Mouse (Mus musculus): Measurements from ENCODE around the gene Mgat5. TPM values are rescaled to one million over a fixed set of nuclear protein-coding genes. Genes with fewer than 3 reads are reported as not detected.

Gene Mgat5
- total RNA-seq, 2 experiments from 2014 or later = 83.1 to 91.5 TPM

DNA sequence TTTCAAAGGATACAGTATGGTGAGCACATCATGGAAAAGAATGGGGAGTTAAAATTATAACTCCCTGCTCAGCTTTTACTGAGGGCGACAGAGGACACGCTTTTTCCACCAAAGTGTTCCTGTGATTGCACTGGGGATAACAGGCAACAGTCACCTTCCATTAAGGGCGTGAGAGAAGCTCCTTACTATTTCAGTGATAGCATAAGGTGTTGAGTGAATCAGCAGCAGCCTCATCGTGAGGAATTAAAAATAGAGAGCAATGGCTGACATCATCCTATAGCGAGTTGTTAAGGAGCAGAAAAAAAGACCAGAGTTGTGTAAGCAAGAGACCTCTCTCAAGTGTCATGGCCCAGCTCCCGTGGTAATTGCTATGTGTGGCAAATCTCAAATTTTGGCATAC lies 41.3 kb downstream of the Mgat5 start:
- peak; percentile 25 to 67 for DNase-seq (ENCODE audit: low spot score in 2 of 2)
- intact Hi-C loops (cut with DNase I) = no loop called here

DNA sequence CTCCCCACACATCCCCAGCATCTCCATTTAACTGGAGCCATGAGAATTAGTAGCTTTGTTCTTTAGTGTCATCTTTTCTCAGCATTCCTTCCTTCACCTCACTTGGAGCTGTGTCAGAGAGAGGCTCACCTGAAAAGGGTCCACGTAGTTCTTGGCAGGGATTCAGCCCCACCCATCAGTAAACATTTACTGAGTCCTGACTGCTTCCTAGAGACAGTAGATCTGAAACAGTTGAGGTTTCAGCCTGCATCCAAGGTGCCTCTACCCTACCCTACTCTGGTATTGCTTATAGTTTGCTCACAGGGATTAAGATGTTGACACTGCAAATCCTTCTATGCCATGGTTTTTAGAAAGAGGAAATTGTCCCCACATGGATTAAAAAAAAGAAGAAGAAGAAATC lies 43.6 kb downstream of the Mgat5 start:
- intact Hi-C loops (cut with DNase I) = no loop called here
- no peak for DNase-seq (ENCODE audit: low spot score in 2 of 2)

- no peak for DNase-seq (ENCODE audit: low spot score in 2 of 2)
- intact Hi-C loops (cut with DNase I) = no loop called here
These were observed 44.8 kb downstream of the Mgat5 start for GRCm38 (mm10) chr1:127249621-127250020.

- no peak for DNase-seq (ENCODE audit: low spot score in 2 of 2)
- intact Hi-C loops (cut with DNase I) = no loop called here
These were observed 45.5 kb downstream of the Mgat5 start for GRCm38 (mm10) chr1:127250313-127250712.

DNA sequence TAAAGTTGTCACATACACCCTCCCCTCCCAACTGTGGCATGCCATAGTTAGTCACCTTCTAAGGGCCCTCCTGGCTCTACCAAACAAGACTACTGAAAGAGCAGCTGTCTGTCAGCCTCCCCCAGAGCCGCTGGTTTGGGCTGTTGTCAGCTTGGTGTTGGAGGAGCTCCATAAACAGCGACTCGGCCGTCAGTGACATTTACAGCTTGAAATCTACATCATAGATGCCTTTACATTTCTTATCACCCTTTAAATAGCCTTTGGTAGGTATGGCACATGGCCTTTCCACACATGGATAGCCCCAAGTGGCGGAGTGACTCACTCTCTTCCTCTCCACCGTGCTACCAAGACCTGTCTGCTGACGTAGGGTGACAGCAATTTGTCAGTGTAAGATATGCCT lies 46.9 kb downstream of the Mgat5 start:
- DNase-seq (ENCODE audit: low spot score in 2 of 2) = no peak

GRCm38 (mm10) chr1:127257005-127257404 lies 52.2 kb downstream of the Mgat5 start:
- intact Hi-C loops (cut with DNase I) = no loop called here
- DNase-seq (ENCODE audit: low spot score in 2 of 2) = no peak

More for the DNA sequence above, 46.9 kb downstream of the Mgat5 start:
- intact Hi-C loops (cut with DNase I) = no loop called here

- intact Hi-C loops (cut with DNase I) = no loop called here
- no peak for DNase-seq (ENCODE audit: low spot score in 2 of 2)
These were observed 54.9 kb downstream of the Mgat5 start for GRCm38 (mm10) chr1:127259669-127260068.

- intact Hi-C loops (cut with DNase I) = no loop called here
- no peak for DNase-seq (ENCODE audit: low spot score in 2 of 2)
These were observed 56.2 kb downstream of the Mgat5 start for GRCm38 (mm10) chr1:127260969-127261368.

DNA sequence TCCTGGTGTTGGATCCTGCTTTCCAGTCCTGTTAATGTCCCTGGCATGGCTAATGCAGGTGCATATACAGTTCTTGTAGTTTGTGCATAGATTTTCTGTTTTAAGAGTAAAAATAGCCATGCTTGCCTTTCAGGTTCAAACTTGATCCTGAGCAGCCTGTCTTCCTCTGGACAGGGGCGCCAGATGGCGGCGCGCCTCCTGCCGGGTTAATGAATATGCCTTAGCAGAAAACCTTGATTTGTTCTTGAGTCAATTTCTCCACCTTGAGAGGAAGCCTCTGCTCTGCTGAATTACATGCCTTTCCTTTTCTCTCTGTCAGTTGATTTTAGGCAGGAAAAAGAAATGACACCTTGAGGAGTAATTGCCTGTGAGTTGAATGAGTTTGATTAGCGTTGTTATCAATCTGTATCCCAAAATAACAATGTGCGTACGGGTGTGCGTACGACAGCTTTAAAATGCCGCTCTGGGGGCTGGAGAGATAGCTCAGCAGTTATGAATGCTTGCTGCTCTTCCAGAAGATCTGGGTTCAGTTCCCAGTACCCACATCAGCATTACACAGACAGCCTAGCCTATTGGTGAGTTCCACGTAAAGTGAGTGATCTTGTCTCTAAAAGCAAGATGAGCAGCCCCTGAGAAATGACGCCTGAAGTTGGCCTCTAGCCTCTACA lies 57.5 kb downstream of the Mgat5 start:
- intact Hi-C loops (cut with DNase I) = no loop called here
- DNase-seq (ENCODE audit: low spot score in 2 of 2) = no peak

GRCm38 (mm10) chr1:127267985-127268384 lies 63.2 kb downstream of the Mgat5 start:
- DNase-seq (ENCODE audit: low spot score in 2 of 2) = no peak
- intact Hi-C loops (cut with DNase I) = no loop called here

DNA sequence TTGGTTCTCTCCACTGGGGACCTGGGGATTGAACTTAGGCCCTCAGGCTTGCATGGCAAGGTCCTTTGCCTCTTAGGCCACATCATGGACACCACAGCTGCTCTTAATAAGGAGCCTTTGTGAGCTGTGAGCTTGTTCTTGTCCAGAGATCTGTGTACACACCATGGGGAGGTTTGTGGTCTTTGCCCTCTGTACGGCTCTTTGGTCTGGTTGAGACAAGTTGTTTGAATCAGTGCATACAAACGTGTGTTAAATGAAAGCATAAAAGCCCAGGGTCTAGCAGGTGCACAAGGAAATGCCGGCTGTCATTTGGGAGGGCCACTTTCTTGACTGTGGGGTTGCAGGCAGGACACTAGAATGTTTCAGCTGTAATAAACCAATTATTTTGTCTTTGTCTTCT lies 64.5 kb downstream of the Mgat5 start:
- intact Hi-C loops (cut with DNase I) = no loop called here
- DNase-seq (ENCODE audit: low spot score in 2 of 2) = no peak

- no peak for DNase-seq (ENCODE audit: low spot score in 2 of 2)
- intact Hi-C loops (cut with DNase I) = no loop called here
These were observed 65.6 kb downstream of the Mgat5 start for GRCm38 (mm10) chr1:127270273-127271020.

DNA sequence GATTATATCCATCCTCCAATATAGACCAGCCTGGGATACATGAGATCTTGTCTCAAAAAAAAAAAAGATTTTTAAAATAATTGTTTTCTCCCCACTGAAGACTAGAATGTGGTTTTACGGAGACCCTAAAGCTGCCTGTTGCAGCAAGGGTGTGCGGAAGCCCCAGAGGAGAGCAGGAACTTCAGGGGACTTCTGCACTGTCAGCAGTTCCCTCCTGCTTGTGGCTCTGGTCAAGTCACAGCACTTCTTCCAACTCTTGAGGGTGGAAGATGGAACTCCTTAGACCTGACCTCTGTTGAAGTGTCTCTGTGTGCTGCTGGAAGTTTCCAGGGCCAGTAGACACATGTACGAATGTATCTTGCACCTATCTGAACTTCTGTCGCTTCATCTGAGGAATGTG lies 66.3 kb downstream of the Mgat5 start:
- intact Hi-C loops (cut with DNase I) = no loop called here
- DNase-seq (ENCODE audit: low spot score in 2 of 2) = no peak

GRCm38 (mm10) chr1:127273363-127273762 lies 68.5 kb downstream of the Mgat5 start:
- intact Hi-C loops (cut with DNase I) = no loop called here
- DNase-seq (ENCODE audit: low spot score in 2 of 2) = no peak

- intact Hi-C loops (cut with DNase I) = no loop called here
- DNase-seq (ENCODE audit: low spot score in 2 of 2) = no peak
These were observed 70.9 kb downstream of the Mgat5 start for GRCm38 (mm10) chr1:127275572-127276324.

DNA sequence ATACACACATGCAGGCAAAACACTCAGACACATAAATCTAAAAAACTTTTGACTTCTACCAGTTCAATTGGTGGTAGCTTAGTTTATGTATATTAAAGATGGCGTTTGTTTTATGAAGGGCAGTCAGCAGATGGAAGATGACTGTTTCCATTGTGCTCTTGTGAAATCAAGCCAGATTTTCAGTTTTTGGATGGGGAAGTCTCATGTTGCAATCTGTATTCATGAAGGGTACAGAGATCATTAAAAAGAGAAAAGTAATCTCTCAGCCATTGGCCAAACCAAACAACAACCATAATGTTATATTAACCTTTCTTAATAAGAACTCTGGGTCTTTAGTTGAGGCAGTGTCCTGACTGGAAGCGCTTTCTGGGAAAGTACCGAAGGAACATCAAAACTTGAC lies 73.3 kb downstream of the Mgat5 start:
- no peak for DNase-seq (ENCODE audit: low spot score in 2 of 2)
- intact Hi-C loops (cut with DNase I) = no loop called here

GRCm38 (mm10) chr1:127280256-127280655 lies 75.4 kb downstream of the Mgat5 start:
- DNase-seq (ENCODE audit: low spot score in 2 of 2) = no peak
- intact Hi-C loops (cut with DNase I) = no loop called here

GRCm38 (mm10) chr1:127284975-127285374 lies 80.2 kb downstream of the Mgat5 start:
- intact Hi-C loops (cut with DNase I) = no loop called here
- DNase-seq (ENCODE audit: low spot score in 2 of 2) = no peak

- no peak for DNase-seq (ENCODE audit: low spot score in 2 of 2)
- intact Hi-C loops (cut with DNase I) = no loop called here
These were observed 82.7 kb downstream of the Mgat5 start for GRCm38 (mm10) chr1:127287505-127287904.

GRCm38 (mm10) chr1:127290879-127291278 lies 86.1 kb downstream of the Mgat5 start:
- intact Hi-C loops (cut with DNase I) = no loop called here
- no peak for DNase-seq (ENCODE audit: low spot score in 2 of 2)

Measured in left cerebral cortex, postnatal 14 days (tissue).